Mouse (Mus musculus): ENCODE data around the gene Hoxc6. TPM values are rescaled to one million over a fixed set of nuclear protein-coding genes. Genes with fewer than 3 reads are reported as not detected.

Hoxc6 gene
- polyA plus RNA-seq (2014; fragmentation: Nextera tagmentation; extraction: Ambion mirVana) = 12.3 and 16.1 TPM in 2 replicates

DNA sequence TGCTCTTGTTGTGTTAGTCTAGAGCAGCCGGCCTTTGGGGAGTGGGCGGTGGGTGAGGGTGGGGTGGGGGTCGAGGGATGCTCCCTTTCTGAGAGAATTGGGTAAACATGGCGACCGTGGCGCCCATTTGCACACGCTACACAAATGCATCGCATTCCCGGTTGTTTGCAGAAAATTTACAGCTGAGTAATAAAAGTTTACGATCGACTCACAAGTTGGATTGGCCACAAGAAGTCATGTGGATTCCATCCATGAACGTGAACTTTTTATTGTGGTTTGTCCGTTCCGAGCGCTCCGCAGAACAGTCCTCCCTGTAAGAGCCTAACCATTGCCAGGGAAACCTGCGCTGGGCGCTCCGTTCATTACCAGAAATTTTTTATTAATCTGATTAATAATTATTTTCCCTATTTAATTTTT lies at the start of gene Hoxc6:
Hoxc6 (plus strand) TSS at position 319 of the 417 bp plus-strand sequence.
- ATAC-seq (ENCODE audit: low FRiP score, low TSS enrichment) = peak; percentile 65
- H3K4me2 ChIP-seq (replicated peaks; ENCODE audit: low read depth, low read length) = peak within 1 kb of the TSS; percentile 85
- H3K4me1 ChIP-seq (ENCODE audit: control insufficient read depth, insufficient read depth, low read length) = peaks cover 49% of the 10 kb centered on the region
- peak within 1 kb of the TSS; percentile 95 for H3K27ac ChIP-seq (ENCODE audit: low read depth, low read length)
- peak within 1 kb of the TSS; percentile 62 for H3K4me3 ChIP-seq (ENCODE audit: low read length)
- no peaks in the 10 kb centered on the region for H3K9me3 ChIP-seq (ENCODE audit: control insufficient read depth, low read length)
- H3K36me3 ChIP-seq (ENCODE audit: control insufficient read depth, insufficient read depth, low read length) = no peaks in the 10 kb centered on the region
- H3K27me3 ChIP-seq (ENCODE audit: control insufficient read depth, insufficient read depth, low read length) = peaks cover 12% of the 10 kb centered on the region
- peak within 1 kb of the TSS; percentile 89 for H3K9ac ChIP-seq (ENCODE audit: low read depth, low read length)
- WGBS = under 1% methylated on average over 19 of the region's 19 CpGs

DNA sequence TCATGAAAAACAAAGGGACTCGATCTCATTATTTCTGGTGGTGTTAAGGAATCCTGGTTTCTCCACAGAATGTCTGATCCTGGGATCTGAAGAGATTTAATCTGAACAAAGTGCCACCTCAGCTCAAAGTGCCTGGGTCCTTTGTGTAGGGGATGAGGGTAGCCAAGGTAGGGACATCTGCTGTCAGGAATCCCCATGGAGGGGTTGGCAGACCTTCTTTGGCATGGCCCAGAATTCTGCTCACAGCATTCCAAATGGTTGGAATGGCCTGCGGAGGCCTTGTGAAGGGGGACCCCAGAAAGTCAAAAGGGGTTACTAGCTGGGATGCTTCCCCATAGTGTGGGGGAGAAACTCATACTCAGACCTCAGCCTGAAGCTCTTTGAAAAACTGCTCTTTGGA lies 49.2 kb upstream of the Hoxc6 start:
- Histone ChIP-seq H3K4me2 (replicated peaks; ENCODE audit: low read depth, low read length) (no peak overlapping the region), H3K27ac (ENCODE audit: low read depth, low read length) (no peak overlapping the region), H3K9me3 (ENCODE audit: control insufficient read depth, low read length) (no peaks in the 10 kb centered on the region), H3K36me3 (ENCODE audit: control insufficient read depth, insufficient read depth, low read length) (no peaks in the 10 kb centered on the region), H3K4me1 (ENCODE audit: control insufficient read depth, insufficient read depth, low read length) (peaks cover 4% of the 10 kb centered on the region; the same call in 1 of the 2 replicates), H3K4me3 (ENCODE audit: low read length) (no peak overlapping the region), H3K27me3 (ENCODE audit: control insufficient read depth, insufficient read depth, low read length) (peaks cover 85% of the 10 kb centered on the region), H3K9ac (ENCODE audit: low read depth, low read length) (no peak overlapping the region)
- WGBS = 11% methylated on average over 2 of the region's 2 CpGs
- ATAC-seq (ENCODE audit: low FRiP score, low TSS enrichment) = no peak

DNA sequence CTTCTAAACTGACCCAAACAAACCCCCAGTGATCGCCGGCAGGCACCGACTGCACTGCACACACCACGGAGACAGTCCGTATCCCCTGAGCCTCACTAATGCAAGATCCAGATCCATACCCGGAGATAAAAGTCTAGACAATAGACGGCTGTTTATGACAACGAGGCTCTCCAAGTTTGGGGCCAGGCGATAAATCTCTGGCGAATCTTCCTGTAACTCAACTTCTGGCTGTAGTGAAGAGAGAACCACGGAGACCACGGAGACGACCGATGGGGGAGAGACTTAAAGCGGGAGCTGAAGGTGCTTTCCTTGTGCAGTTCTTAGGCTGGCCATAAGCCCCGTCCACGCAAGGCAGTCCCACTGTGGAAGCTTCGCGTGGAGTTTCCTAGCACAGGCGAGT lies 48.4 kb upstream of the Hoxc6 start:
- 0 out of 2 replicates have a peak overlapping the region, but pooled peaks have one; percentile 2 for H3K4me2 ChIP-seq (replicated peaks; ENCODE audit: low read depth, low read length)
- H3K9ac ChIP-seq (ENCODE audit: low read depth, low read length) = no peak overlapping the region
- peaks cover 5% of the 10 kb centered on the region; the same call in 1 of the 2 replicates for H3K4me1 ChIP-seq (ENCODE audit: control insufficient read depth, insufficient read depth, low read length)
- no peak for ATAC-seq (ENCODE audit: low FRiP score, low TSS enrichment)
- H3K27me3 ChIP-seq (ENCODE audit: control insufficient read depth, insufficient read depth, low read length) = peaks cover 83% of the 10 kb centered on the region
- no peaks in the 10 kb centered on the region for H3K36me3 ChIP-seq (ENCODE audit: control insufficient read depth, insufficient read depth, low read length)
- H3K4me3 ChIP-seq (ENCODE audit: low read length) = no peak overlapping the region
- WGBS = 3% methylated on average over 20 of the region's 20 CpGs
- H3K9me3 ChIP-seq (ENCODE audit: control insufficient read depth, low read length) = no peaks in the 10 kb centered on the region
- H3K27ac ChIP-seq (ENCODE audit: low read depth, low read length) = no peak overlapping the region

DNA sequence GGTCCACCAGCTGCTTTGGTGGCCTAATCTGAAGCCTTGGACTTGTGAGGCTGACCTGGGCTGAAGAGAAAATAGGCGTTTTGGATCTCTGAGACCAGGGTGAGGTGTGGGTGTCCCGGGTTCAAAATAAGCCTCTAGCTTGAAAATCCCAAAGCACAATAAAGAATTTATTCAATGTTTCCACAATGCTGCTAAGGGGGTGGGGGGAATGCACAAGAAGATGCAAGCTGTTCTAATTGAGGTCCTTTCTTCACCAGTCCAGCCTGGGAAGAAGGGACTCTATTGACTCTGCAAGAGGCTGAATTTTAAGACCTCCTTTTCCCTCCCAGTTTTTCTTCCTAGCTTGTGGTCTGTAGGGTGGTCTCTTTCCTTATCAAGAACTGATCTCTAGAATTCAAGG lies 47.2 kb upstream of the Hoxc6 start:
- H3K4me3 ChIP-seq (ENCODE audit: low read length) = no peak overlapping the region
- no peaks in the 10 kb centered on the region for H3K36me3 ChIP-seq (ENCODE audit: control insufficient read depth, insufficient read depth, low read length)
- peaks cover 5% of the 10 kb centered on the region; the same call in 1 of the 2 replicates for H3K4me1 ChIP-seq (ENCODE audit: control insufficient read depth, insufficient read depth, low read length)
- peaks cover 71% of the 10 kb centered on the region for H3K27me3 ChIP-seq (ENCODE audit: control insufficient read depth, insufficient read depth, low read length)
- H3K9ac ChIP-seq (ENCODE audit: low read depth, low read length) = no peak overlapping the region
- 31% methylated on average over 2 of the region's 2 CpGs for WGBS
- no peak overlapping the region for H3K27ac ChIP-seq (ENCODE audit: low read depth, low read length)
- H3K9me3 ChIP-seq (ENCODE audit: control insufficient read depth, low read length) = no peaks in the 10 kb centered on the region
- H3K4me2 ChIP-seq (replicated peaks; ENCODE audit: low read depth, low read length) = no peak overlapping the region
- ATAC-seq (ENCODE audit: low FRiP score, low TSS enrichment) = no peak

DNA sequence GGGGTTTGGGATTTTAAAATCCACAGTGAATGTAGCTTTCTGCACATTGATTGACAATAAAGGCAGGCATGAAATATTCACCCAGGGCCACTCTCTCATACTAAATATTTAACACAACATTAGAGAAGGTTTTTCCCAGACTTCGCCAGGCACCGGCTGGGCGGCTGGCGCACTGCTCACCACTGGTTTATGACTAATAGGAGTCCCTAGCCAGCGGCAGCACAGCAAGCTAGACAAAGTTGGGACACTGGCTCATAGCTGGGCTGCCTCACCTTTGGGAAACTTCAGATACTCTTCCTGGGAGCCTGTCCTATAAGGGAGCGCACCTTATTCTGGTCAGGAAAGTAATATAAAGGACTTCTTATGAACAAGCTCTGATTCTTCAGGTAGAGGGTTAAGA lies 44.5 kb upstream of the Hoxc6 start:
- Histone ChIP-seq H3K27ac (ENCODE audit: low read depth, low read length) (no peak overlapping the region), H3K27me3 (ENCODE audit: control insufficient read depth, insufficient read depth, low read length) (peaks cover 45% of the 10 kb centered on the region), H3K36me3 (ENCODE audit: control insufficient read depth, insufficient read depth, low read length) (no peaks in the 10 kb centered on the region), H3K4me3 (ENCODE audit: low read length) (no peak overlapping the region), H3K9me3 (ENCODE audit: control insufficient read depth, low read length) (no peaks in the 10 kb centered on the region), H3K9ac (ENCODE audit: low read depth, low read length) (0 out of 2 replicates have a peak overlapping the region, but pooled peaks have one; percentile 7), H3K4me2 (replicated peaks; ENCODE audit: low read depth, low read length) (peak overlapping the region; percentile 63), H3K4me1 (ENCODE audit: control insufficient read depth, insufficient read depth, low read length) (peaks cover 20% of the 10 kb centered on the region)
- WGBS = 30% methylated on average over 6 of the region's 6 CpGs
- ATAC-seq (ENCODE audit: low FRiP score, low TSS enrichment) = no peak

DNA sequence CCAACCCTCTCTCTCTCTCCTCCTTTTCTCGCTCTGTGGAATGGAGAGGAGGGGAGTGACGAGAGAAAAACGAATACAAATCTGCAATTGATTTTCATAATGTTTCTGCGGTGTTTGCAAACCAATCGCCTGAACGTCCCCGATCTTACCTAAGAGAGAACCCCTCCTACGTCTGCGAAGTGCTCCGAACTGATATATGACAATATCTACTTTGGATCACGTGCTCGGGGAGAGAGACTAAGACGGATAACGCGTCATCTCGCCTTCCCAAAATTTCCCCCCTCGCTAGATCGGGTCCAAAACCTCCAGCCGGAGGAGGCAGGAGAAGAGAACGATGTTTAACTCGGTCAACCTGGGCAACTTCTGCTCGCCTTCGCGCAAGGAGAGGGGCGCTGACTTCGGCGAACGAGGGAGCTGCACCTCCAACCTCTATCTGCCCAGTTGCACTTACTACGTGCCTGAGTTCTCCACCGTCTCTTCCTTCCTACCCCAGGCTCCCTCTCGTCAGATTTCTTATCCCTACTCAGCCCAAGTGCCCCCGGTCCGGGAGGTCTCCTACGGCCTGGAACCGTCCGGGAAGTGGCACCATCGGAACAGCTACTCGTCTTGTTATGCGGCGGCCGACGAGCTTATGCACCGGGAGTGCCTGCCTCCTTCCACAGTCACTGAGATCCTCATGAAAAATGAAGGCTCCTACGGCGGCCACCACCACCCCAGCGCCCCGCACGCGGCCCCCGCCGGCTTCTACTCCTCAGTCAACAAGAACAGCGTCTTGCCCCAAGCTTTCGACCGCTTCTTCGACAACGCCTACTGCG lies 43.7 kb upstream of the Hoxc6 start, which contains the start of gene Hoxc11:
Hoxc11 (plus strand) TSS at position 236 of the 815 bp plus-strand sequence.
- Histone ChIP-seq H3K36me3 (ENCODE audit: control insufficient read depth, insufficient read depth, low read length) (no peaks in the 10 kb centered on the region), H3K27ac (ENCODE audit: low read depth, low read length) (peak within 1 kb of the TSS; percentile 90), H3K4me3 (ENCODE audit: low read length) (peak within 1 kb of the TSS; percentile 59), H3K4me2 (replicated peaks; ENCODE audit: low read depth, low read length) (peak within 1 kb of the TSS; percentile 63), H3K9me3 (ENCODE audit: control insufficient read depth, low read length) (no peaks in the 10 kb centered on the region), H3K9ac (ENCODE audit: low read depth, low read length) (peak within 1 kb of the TSS; percentile 80), H3K27me3 (ENCODE audit: control insufficient read depth, insufficient read depth, low read length) (peaks cover 38% of the 10 kb centered on the region), H3K4me1 (ENCODE audit: control insufficient read depth, insufficient read depth, low read length) (peaks cover 20% of the 10 kb centered on the region)
- under 1% methylated on average over 57 of the region's 57 CpGs for WGBS
- peak; percentile 29; the same call in 1 of the 2 replicates for ATAC-seq (ENCODE audit: low FRiP score, low TSS enrichment)

DNA sequence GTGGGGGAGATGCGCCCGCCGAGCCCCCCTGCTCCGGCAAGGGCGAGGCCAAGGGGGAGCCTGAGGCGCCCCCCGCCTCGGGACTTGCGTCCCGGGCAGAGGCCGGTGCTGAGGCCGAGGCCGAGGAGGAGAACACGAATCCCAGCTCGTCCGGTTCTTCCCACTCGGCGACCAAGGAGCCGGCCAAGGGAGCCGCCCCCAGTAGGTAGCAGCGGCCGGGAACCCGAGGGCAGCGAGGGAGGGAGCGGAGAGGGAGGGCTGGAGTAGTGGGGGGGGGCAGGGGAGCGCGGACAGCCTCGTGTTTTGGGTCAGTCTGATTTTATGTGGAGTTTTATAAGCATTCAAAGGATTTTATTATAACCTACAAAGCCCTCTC lies 43.1 kb upstream of the Hoxc6 start:
- no peaks in the 10 kb centered on the region for H3K36me3 ChIP-seq (ENCODE audit: control insufficient read depth, insufficient read depth, low read length)
- peak overlapping the region; percentile 80 for H3K9ac ChIP-seq (ENCODE audit: low read depth, low read length)
- peak overlapping the region; percentile 63 for H3K4me2 ChIP-seq (replicated peaks; ENCODE audit: low read depth, low read length)
- peak overlapping the region; percentile 59 for H3K4me3 ChIP-seq (ENCODE audit: low read length)
- ATAC-seq (ENCODE audit: low FRiP score, low TSS enrichment) = peak; percentile 26; the same call in 1 of the 2 replicates
- H3K27me3 ChIP-seq (ENCODE audit: control insufficient read depth, insufficient read depth, low read length) = peaks cover 33% of the 10 kb centered on the region
- H3K27ac ChIP-seq (ENCODE audit: low read depth, low read length) = peak overlapping the region; percentile 90
- no peaks in the 10 kb centered on the region for H3K9me3 ChIP-seq (ENCODE audit: control insufficient read depth, low read length)
- 2% methylated on average over 28 of the region's 28 CpGs for WGBS
- H3K4me1 ChIP-seq (ENCODE audit: control insufficient read depth, insufficient read depth, low read length) = peaks cover 25% of the 10 kb centered on the region

DNA sequence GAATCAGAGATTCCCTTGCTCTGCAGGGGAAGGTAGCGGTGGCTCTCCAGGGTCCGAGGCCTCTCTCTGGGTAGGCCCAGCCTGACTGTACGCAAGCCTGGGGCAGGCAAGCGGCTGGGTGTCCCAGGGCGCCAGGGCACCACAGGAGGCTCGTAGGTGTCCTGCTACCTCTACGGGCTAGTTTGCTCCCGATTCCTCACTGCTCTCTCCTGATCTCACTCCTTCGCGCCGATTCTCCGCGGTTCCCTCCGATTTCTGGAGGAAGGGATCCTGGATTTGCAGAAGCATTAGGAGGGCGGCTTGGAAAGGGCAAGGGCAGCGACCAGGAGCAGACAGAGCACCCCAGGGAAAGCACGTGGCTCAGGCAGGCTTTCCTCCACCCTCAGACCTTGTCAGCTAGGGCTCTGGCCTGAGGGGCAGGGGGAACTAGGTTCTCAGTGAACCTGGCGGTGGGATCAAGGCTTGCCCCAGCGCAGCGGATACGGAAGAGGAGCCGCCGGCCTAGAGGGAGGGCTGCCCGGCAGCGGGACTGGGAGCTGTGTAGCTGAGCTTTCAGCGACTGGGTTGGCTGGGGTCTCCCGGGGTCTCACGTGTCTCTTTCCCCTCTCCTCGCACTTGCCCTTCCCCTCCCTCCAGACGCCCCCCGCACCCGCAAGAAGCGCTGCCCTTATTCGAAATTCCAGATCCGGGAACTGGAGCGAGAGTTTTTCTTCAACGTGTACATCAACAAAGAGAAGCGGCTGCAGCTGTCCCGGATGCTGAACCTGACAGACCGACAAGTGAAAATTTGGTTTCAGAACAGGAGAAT lies 42.0 kb upstream of the Hoxc6 start:
- Histone ChIP-seq H3K4me3 (ENCODE audit: low read length) (peak overlapping the region; percentile 59), H3K9ac (ENCODE audit: low read depth, low read length) (peak overlapping the region; percentile 80), H3K4me1 (ENCODE audit: control insufficient read depth, insufficient read depth, low read length) (peaks cover 31% of the 10 kb centered on the region), H3K27ac (ENCODE audit: low read depth, low read length) (peak overlapping the region; percentile 90), H3K27me3 (ENCODE audit: control insufficient read depth, insufficient read depth, low read length) (peaks cover 23% of the 10 kb centered on the region), H3K4me2 (replicated peaks; ENCODE audit: low read depth, low read length) (peak overlapping the region; percentile 63), H3K36me3 (ENCODE audit: control insufficient read depth, insufficient read depth, low read length) (no peaks in the 10 kb centered on the region), H3K9me3 (ENCODE audit: control insufficient read depth, low read length) (no peaks in the 10 kb centered on the region)
- under 1% methylated on average over 39 of the region's 40 CpGs for WGBS
- no peak for ATAC-seq (ENCODE audit: low FRiP score, low TSS enrichment)

Data from kidney, embryonic 14.5 days (tissue).